Mouse (Mus musculus): ENCODE results near the gene Gm13272.
"Not testable (repeated sequence)": the region's sequence is repeated elsewhere in the genome, so short reads cannot be mapped to it uniquely, and the experiment has no call there.

Gm13272 gene

GRCm38 (mm10) chr4:88779550-88779949 is at the start of gene Gm13272:
Gene Gm13272, plus strand, starts transcription at chr4:88779850.
- DNase-seq (ENCODE audit: low read depth): not testable (repeated sequence)

- peak; percentile 58 for DNase-seq (ENCODE audit: low read depth)
These were observed 41.2 kb upstream of the Gm13272 start for GRCm38 (mm10) chr4:88738480-88738879.

- DNase-seq (ENCODE audit: low read depth): no peak
These were observed 40.6 kb upstream of the Gm13272 start for GRCm38 (mm10) chr4:88739036-88739435.

- no peak for DNase-seq (ENCODE audit: low read depth)
These were observed 38.2 kb upstream of the Gm13272 start for GRCm38 (mm10) chr4:88741426-88741825.

- no peak for DNase-seq (ENCODE audit: low read depth)
These were observed 36.8 kb upstream of the Gm13272 start for GRCm38 (mm10) chr4:88742771-88743371.

GRCm38 (mm10) chr4:88744207-88744606 is 35.4 kb upstream of the Gm13272 start:
- no peak for DNase-seq (ENCODE audit: low read depth)

- no peak for DNase-seq (ENCODE audit: low read depth)
These were observed 29.7 kb upstream of the Gm13272 start for GRCm38 (mm10) chr4:88749926-88750325.

GRCm38 (mm10) chr4:88754818-88755340 is 24.8 kb upstream of the Gm13272 start, which contains the start of gene Gm13271:
Gene Gm13271, plus strand, starts transcription at chr4:88754868.
- not testable (repeated sequence) for DNase-seq (ENCODE audit: low read depth)

- peak; percentile 19 for DNase-seq (ENCODE audit: low read depth)
These were observed 22.8 kb upstream of the Gm13272 start for GRCm38 (mm10) chr4:88756581-88757513.

- peak; percentile 79 for DNase-seq (ENCODE audit: low read depth)
These were observed 22.0 kb upstream of the Gm13272 start for GRCm38 (mm10) chr4:88757628-88758031.

- not testable (repeated sequence) for DNase-seq (ENCODE audit: low read depth)
These were observed 20.9 kb upstream of the Gm13272 start for GRCm38 (mm10) chr4:88758751-88759150.

GRCm38 (mm10) chr4:88759610-88760268 is 19.9 kb upstream of the Gm13272 start, which contains the start of gene Gm13283:
Gene Gm13283, plus strand, starts transcription at chr4:88760119.
- not testable (repeated sequence) for DNase-seq (ENCODE audit: low read depth)

- peak; percentile 80 for DNase-seq (ENCODE audit: low read depth)
These were observed 19.2 kb upstream of the Gm13272 start for GRCm38 (mm10) chr4:88760431-88760830.

- DNase-seq (ENCODE audit: low read depth): not testable (repeated sequence)
These were observed 17.9 kb upstream of the Gm13272 start for GRCm38 (mm10) chr4:88761776-88762175.

- not testable (repeated sequence) for DNase-seq (ENCODE audit: low read depth)
These were observed 17.3 kb upstream of the Gm13272 start for GRCm38 (mm10) chr4:88762341-88762740.

GRCm38 (mm10) chr4:88763384-88764018 is 16.1 kb upstream of the Gm13272 start:
- DNase-seq (ENCODE audit: low read depth): peak; percentile 65

GRCm38 (mm10) chr4:88773534-88773933 is 6.1 kb upstream of the Gm13272 start, which contains the start of gene Gm13290:
Gene Gm13290, plus strand, starts transcription at chr4:88773834.
- DNase-seq (ENCODE audit: low read depth): not testable (repeated sequence)

- DNase-seq (ENCODE audit: low read depth): not testable (repeated sequence)
These were observed 3.0 kb upstream of the Gm13272 start, which contains the start of gene Gm13289 for GRCm38 (mm10) chr4:88776622-88777021. Gene Gm13289, plus strand, starts transcription at chr4:88776922.

- DNase-seq (ENCODE audit: low read depth): not testable (repeated sequence)
These were observed 670 bp downstream of the Gm13272 start for GRCm38 (mm10) chr4:88780320-88780719.

GRCm38 (mm10) chr4:88781831-88782230 is 2.2 kb downstream of the Gm13272 start, which contains the start of gene Ifnz:
Gene Ifnz, plus strand, starts transcription at chr4:88782131.
- not testable (repeated sequence) for DNase-seq (ENCODE audit: low read depth)

GRCm38 (mm10) chr4:88782335-88782734 is 2.7 kb downstream of the Gm13272 start:
- not testable (repeated sequence) for DNase-seq (ENCODE audit: low read depth)

Measured in fibroblast of lung, adult 2 months (primary cell).